Mouse (Mus musculus): ENCODE measurements around the gene H1foo.

H1foo gene

GRCm38 (mm10) chr6:115927292-115928242, 17.2 kb upstream of the H1foo start:
- DNase-seq (ENCODE audit: low spot score), result no peak

- no peak for DNase-seq (ENCODE audit: low spot score)
Measured at GRCm38 (mm10) chr6:115930018-115930417, 14.7 kb upstream of the H1foo start.

DNA sequence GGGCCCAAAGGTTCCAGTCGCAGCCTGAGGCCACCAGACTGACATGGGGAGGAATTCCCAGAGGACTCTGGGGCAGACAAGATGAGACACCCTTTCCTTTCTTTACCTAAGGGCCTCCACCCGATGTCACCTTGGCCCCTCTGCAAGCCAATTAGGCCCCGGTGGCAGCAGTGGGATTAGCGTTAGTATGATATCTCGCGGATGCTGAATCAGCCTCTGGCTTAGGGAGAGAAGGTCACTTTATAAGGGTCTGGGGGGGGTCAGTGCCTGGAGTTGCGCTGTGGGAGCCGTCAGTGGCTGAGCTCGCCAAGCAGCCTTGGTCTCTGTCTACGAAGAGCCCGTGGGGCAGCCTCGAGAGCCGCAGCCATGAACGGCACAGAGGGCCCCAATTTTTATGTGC, 13.1 kb upstream of the H1foo start, which contains the start of gene Rho:
Gene Rho, plus strand, starts transcription at position 110 of the 400 bp plus-strand sequence.
- no peak for DNase-seq (ENCODE audit: low spot score)

DNA sequence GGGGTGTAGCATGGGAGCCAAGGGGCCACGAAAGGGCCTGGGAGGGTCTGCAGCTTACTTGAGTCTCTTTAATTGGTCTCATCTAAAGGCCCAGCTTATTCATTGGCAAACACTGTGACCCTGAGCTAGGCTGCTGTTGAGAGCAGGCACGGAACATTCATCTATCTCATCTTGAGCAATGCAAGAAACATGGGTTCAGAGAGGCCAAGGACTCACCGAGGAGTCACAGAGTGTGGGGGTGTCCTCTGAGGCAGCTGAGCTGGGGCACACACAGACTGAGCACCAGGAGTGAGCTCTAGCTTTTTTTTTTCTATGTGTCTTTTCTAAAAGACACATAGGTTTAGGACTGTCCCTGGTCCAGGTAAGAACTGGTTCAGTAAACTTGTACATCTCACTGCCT, 12.3 kb upstream of the H1foo start:
- DNase-seq (ENCODE audit: low spot score), result no peak

DNA sequence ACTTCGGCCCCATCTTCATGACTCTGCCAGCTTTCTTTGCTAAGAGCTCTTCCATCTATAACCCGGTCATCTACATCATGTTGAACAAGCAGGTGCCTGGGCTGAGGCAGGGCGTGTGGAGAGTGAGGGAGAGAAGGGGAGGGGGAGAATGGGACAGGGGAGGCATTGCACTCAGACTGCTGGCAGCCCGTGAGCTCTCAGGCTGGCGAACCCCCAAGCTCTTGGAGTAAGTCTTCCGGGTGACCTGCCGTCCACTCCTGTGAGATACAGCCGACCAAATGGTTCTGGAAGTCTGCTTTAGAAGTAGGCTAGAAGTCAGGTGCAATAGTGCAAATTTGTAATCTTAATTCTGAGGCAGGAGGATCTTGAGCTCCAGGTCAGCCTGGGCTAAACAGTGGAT, 9.2 kb upstream of the H1foo start:
- DNase-seq (ENCODE audit: low spot score), result no peak

GRCm38 (mm10) chr6:115938011-115938410, 6.7 kb upstream of the H1foo start:
- DNase-seq (ENCODE audit: low spot score), result no peak

DNA sequence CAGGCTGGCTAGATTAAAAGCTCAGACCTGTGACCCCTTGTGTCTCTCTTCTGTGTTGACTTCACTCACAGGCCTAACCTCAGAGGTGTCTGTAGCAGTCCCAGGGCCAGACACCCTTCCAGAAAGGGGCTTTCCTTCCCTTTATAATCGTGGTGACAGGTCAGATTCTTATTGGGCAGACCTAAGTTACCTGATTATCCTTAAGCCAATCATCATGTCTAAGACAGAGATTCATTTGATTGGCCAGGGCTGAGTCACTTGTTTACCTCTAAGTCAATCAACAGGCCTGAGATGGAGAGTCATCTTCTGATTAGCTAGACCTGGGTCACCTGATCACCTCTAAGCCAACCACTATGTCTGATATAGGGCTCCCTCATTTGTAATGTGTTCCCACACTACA, 5.9 kb upstream of the H1foo start:
- DNase-seq (ENCODE audit: low spot score), result no peak

GRCm38 (mm10) chr6:115940603-115941002, 4.1 kb upstream of the H1foo start:
- DNase-seq (ENCODE audit: low spot score), result no peak

GRCm38 (mm10) chr6:115941128-115941527, 3.6 kb upstream of the H1foo start:
- DNase-seq (ENCODE audit: low spot score), result no peak

DNA sequence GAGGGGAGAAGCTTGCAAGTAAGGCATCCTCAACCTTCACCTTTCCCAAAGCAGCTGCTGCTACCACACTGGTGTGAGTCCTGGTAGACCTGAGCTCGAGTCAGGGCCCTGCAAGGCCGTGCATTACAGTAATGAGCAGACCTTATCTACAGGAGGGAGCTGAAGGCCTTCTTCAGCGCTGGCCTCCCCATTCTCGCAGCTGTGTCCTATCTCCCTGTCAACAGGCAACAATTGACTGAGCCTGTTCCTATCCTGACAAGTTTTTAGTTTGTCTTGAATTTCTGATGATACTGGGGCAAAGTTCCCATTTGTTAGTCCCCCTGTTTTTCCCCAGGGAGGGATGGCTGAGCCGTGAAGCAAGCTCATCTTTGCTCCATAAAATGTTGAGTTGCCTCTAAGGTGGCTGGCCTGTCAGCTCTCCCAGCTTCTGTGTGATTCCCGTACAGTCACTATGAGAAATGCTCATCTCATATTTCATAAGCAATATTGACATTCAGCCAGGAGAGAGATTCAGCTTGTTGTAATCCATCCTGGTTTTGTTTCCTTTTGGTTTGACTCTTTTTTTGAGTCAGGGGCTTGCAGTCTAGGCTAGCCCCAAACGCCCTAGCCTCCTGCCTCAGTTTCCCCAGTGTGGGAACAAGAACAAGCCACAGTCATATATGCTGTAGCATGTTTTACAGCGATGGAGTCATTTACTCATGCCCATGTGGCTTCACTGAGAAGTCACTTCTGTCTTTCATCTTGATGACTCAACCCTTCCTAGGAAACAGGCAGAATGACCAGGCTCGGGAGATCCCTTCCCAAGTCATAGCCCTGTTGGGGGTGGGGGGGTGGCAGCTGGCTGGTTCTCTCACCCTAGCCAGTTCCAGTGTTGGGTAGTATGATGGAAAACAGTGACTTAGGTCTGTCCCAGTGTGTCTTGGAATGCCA, 975 bp upstream of the H1foo start:
- no peak for DNase-seq (ENCODE audit: low spot score)

DNA sequence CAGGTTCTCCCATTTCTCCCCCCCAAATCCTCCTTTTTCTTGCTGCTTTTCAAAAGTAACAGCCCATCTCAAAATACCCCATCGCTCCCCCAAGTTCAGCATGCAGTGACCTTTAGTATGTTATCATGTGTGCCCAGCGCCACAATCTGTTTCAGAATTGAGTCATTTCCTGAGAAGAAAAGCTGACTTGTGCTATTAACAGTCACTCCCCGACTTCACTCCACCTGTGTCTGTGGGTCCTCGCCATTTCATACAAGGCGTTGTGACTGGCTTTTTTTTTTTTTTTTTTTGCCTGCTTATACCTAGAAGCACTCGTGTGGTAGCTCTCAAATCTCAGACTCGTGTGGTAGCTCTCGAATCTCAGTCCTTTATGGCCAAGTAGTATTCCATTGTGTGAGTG, 895 bp downstream of the H1foo start:
- DNase-seq (ENCODE audit: low spot score), result no peak

DNA sequence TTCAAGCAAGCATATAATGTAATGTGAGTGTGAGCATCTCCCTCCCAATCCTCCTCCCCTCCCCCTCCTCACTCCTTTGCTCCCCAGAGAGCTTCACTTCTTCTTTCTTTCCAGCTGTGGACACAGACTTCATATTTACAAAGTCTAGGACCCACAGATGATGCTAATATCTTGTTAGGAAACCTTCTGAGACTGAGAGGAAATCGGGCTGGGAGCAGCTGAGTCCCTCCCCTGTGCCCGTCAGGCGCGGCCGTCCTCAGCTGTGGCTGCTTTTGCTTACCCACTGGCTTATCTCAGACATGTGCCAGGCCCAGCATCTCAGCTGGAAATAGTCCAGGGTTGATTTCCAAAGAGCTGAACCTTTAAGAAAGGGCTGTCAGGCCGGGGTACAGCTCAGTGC, 1.7 kb downstream of the H1foo start:
- DNase-seq (ENCODE audit: low spot score), result no peak

GRCm38 (mm10) chr6:115954506-115955074, 9.9 kb downstream of the H1foo start:
- DNase-seq (ENCODE audit: low spot score), result no peak

GRCm38 (mm10) chr6:115955169-115955568, 10.4 kb downstream of the H1foo start:
- DNase-seq (ENCODE audit: low spot score), result no peak

DNA sequence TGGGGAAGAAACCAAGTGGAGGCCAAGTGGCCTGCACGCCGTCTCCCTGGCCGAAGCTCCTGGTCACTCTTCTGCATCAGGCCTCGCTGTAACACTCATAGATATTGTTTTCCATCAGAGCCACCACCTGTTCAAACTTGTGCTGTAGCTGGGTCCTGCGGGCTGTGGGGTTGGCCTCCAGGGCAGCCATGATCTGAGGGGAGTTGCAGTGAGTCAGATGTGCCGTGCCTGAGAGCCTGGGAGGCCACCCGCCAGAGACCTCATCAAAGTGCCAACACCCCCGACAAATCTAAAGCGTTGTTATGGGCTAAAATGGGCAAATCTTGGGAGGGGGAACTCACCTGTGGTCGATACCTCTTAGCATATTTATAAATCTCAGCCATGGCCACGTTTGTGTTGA, 10.9 kb downstream of the H1foo start:
- no peak for DNase-seq (ENCODE audit: low spot score)

DNA sequence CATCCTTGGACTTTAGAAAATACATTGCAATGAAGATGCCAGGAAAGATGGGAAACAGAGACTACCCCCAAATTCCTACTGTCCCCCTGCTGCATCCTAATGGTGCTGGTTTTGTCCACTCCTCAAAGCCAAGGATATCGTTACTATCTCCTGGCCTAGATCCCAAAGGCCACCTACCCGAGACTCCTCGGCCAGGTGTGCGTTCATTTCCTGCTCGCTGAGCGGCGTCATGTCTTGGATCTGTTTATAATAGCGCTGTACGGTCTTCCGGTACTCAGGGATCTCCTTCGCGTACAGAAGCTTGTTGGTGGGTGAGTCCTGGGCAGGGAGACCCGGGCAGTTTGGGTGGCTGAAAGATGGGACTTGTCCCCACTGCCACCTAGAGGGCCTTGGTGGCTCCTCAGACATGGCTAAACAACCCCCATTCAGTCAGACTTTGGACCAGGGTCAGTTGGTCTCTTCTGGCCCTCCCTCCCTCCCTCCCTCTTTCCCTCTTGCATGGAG, 11.7 kb downstream of the H1foo start:
- DNase-seq (ENCODE audit: low spot score), result no peak

DNA sequence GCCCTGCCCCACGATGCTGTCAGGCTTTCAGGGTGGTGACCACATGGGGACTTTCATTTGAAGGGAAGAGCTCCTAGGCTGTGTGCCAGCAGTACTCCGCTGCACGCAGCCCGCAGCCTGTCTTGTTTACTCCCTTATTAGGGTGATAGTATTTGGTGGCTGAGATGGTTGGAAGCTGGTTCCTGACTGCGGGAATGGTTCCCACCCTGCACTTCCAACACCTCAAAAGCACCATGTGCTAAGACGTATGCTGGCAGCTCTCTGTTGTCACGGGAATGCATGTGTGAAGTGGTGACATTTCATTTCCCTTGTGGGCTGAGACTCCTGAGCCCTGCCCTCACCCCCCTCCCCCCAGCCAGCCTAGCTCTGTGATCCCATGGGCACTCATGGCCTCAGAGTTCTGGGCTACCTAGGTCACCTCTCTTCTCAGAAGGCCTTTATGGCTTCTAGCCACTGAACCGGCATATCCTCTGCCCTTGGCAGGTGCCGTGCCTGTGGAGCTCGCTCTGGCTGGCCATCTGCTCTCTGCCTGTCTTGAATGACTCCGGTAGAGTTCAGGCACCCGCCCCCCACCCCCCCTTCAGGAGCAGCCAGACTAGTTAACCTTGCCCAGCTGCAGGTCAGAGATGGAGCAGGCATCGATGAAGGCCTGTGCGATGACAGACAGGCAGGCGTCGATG, 12.3 kb downstream of the H1foo start:
- DNase-seq (ENCODE audit: low spot score), result no peak

- no peak for DNase-seq (ENCODE audit: low spot score)
Measured at GRCm38 (mm10) chr6:115957681-115958080, 12.9 kb downstream of the H1foo start.

- no peak for DNase-seq (ENCODE audit: low spot score)
Measured at GRCm38 (mm10) chr6:115958445-115958844, 13.7 kb downstream of the H1foo start.

- no peak for DNase-seq (ENCODE audit: low spot score)
Measured at GRCm38 (mm10) chr6:115959151-115959691, 14.5 kb downstream of the H1foo start.

GRCm38 (mm10) chr6:115960322-115960721, 15.6 kb downstream of the H1foo start:
- DNase-seq (ENCODE audit: low spot score), result no peak
